Mouse (Mus musculus) c-Kit-positive CD71-positive TER-119-positive erythroid progenitor cells, embryonic 14.5 days (primary cell): ENCODE results near the gene Eif5a2.
A peak's percentile ranks its signal among the peaks of the same experiment; 100 is the strongest.
"Not testable (repeated sequence)": the region's sequence is repeated elsewhere in the genome, so short reads cannot be mapped to it uniquely, and the experiment has no call there.

ENCODE experiments used
- DNase-seq: peaks from one replicate; pipeline ENCODE4 v3.0.0-alpha.2; 2013; ENCODE audit warnings: low spot score

The Eif5a2 gene

GRCm38 (mm10) chr3:28780994-28781393 is at the start of gene Eif5a2:
TSS of gene Eif5a2 (plus strand) at chr3:28781276.
- peak; percentile 89 for DNase-seq

- DNase-seq, result no peak
Observed at GRCm38 (mm10) chr3:28734712-28735111, 46.4 kb upstream of the Eif5a2 start.

- DNase-seq, result no peak
Observed at GRCm38 (mm10) chr3:28736981-28737380, 44.1 kb upstream of the Eif5a2 start.

GRCm38 (mm10) chr3:28740353-28740752 is 40.7 kb upstream of the Eif5a2 start:
- no peak for DNase-seq

- no peak for DNase-seq
Observed at GRCm38 (mm10) chr3:28743251-28743650, 37.8 kb upstream of the Eif5a2 start.

- peak; percentile 69 for DNase-seq
Observed at GRCm38 (mm10) chr3:28745835-28746483, 35.1 kb upstream of the Eif5a2 start.

GRCm38 (mm10) chr3:28748151-28748550 is 32.9 kb upstream of the Eif5a2 start:
- no peak for DNase-seq

GRCm38 (mm10) chr3:28748956-28749355 is 32.1 kb upstream of the Eif5a2 start:
- no peak for DNase-seq

GRCm38 (mm10) chr3:28755477-28755876 is 25.6 kb upstream of the Eif5a2 start:
- no peak for DNase-seq

GRCm38 (mm10) chr3:28761225-28761789 is 19.8 kb upstream of the Eif5a2 start:
- DNase-seq, result no peak

GRCm38 (mm10) chr3:28766935-28767334 is 14.1 kb upstream of the Eif5a2 start:
- no peak for DNase-seq

- DNase-seq, result no peak
Observed at GRCm38 (mm10) chr3:28768222-28768621, 12.9 kb upstream of the Eif5a2 start.

- DNase-seq, result not testable (repeated sequence)
Observed at GRCm38 (mm10) chr3:28772919-28773318, 8.2 kb upstream of the Eif5a2 start.

- peak; percentile 75 for DNase-seq
Observed at GRCm38 (mm10) chr3:28775361-28775760, 5.7 kb upstream of the Eif5a2 start.

- DNase-seq, result peak; percentile 85
Observed at GRCm38 (mm10) chr3:28775958-28776357, 5.1 kb upstream of the Eif5a2 start.

GRCm38 (mm10) chr3:28776491-28776890 is 4.6 kb upstream of the Eif5a2 start:
- DNase-seq, result peak; percentile 65

GRCm38 (mm10) chr3:28780511-28780910 is 565 bp upstream of the Eif5a2 start:
- DNase-seq, result no peak

GRCm38 (mm10) chr3:28781422-28781821 is 346 bp downstream of the Eif5a2 start:
- DNase-seq, result no peak

- DNase-seq, result no peak
Observed at GRCm38 (mm10) chr3:28781848-28782247, 772 bp downstream of the Eif5a2 start.

GRCm38 (mm10) chr3:28784176-28784575 is 3.1 kb downstream of the Eif5a2 start:
- DNase-seq, result no peak

- no peak for DNase-seq
Observed at GRCm38 (mm10) chr3:28794835-28795234, 13.8 kb downstream of the Eif5a2 start.

GRCm38 (mm10) chr3:28805301-28806097 is 24.4 kb downstream of the Eif5a2 start, which contains the start of gene Rpl22l1:
TSS of gene Rpl22l1 (plus strand) at chr3:28805436.
- DNase-seq, result peak; percentile 98

GRCm38 (mm10) chr3:28808039-28808643 is 27.1 kb downstream of the Eif5a2 start:
- DNase-seq, result no peak
